Mouse (Mus musculus) bone marrow, adult 2 months (tissue): ENCODE measurements around the gene Slc22a4.

ENCODE experiments used
- CTCF ChIP-seq: fragments of 200-500 bp; IDR thresholded peaks from 2 replicates; pipeline ENCODE4 v1.5.1; 2011; ENCODE audit warnings: low read length, control low read depth; ENCODE audit not compliant: control insufficient read depth, insufficient read depth
- POLR2A ChIP-seq: fragments of 200-500 bp; IDR thresholded peaks from 2 replicates; pipeline ENCODE4 v1.6.1; 2011; ENCODE audit warnings: low read depth, mild to moderate bottlenecking, control low read depth, low read length, borderline replicate concordance; ENCODE audit not compliant: control insufficient read depth

GRCm38 (mm10) chr11:54017596-54017995 is 10.3 kb downstream of the Slc22a4 start:
- no peak for TF ChIP-seq CTCF
- no peak for TF ChIP-seq POLR2A
